20 mouse cellular contexts compared by ENCODE assay signal in genomic region chr5:35719880-35720279, GRCm38 (mm10). TPM values are rescaled to one million over a fixed set of nuclear protein-coding genes. Genes with fewer than 3 reads are reported as not detected.
DNase-seq lines count a peak whose midpoint lies in the region; ATAC-seq lines count a peak whose summit lies in the region.
"Had no signal": no experiment of that assay in that cellular context is flagged by ENCODE, and none has a peak within 500 bp of the region (broad histone marks: within the 10 kb centered on the region; RNA-seq: fewer than 3 reads in every experiment).

No protein-coding gene starts in this region.

- intact Hi-C loops in heart, postnatal 25 days (cut with DNase I) = no loop called here

- H3K9me3 ChIP-seq in kidney, embryonic 16.5 days (ENCODE audit: low read length) = no peaks in the 10 kb centered on the region
- no peaks in the 10 kb centered on the region for H3K9me3 ChIP-seq in midbrain, embryonic 10.5 days (replicated peaks)
- H3K9me3 ChIP-seq: embryonic facial prominence, embryonic 13.5 days; forebrain, embryonic 10.5 days; G1E; neural tube, embryonic 13.5 days had no signal

- H3K27ac ChIP-seq in kidney, embryonic 16.5 days (ENCODE audit: low read length) = no peak overlapping the region
- H3K27ac ChIP-seq in midbrain, embryonic 10.5 days (replicated peaks) = no peak overlapping the region
- H3K27ac ChIP-seq: embryonic facial prominence, embryonic 13.5 days; forebrain, embryonic 10.5 days; heart, adult 2 months; liver, embryonic 14.5 days; neural tube, embryonic 13.5 days had no signal

- H3K4me1 ChIP-seq in kidney, embryonic 16.5 days (ENCODE audit: insufficient read depth, low read length) = peaks cover 15% of the 10 kb centered on the region
- no peaks in the 10 kb centered on the region for H3K4me1 ChIP-seq in midbrain, embryonic 10.5 days
- H3K4me1 ChIP-seq: embryonic facial prominence, embryonic 13.5 days; forebrain, embryonic 10.5 days; neural tube, embryonic 13.5 days had no signal

- no peaks in the 10 kb centered on the region for H3K27me3 ChIP-seq in kidney, embryonic 16.5 days (ENCODE audit: insufficient read depth, low read length)
- no peaks in the 10 kb centered on the region for H3K27me3 ChIP-seq in midbrain, embryonic 10.5 days (ENCODE audit: low read depth, poor library complexity, severe bottlenecking)
- H3K27me3 ChIP-seq: embryonic facial prominence, embryonic 13.5 days; neural tube, embryonic 13.5 days had no signal

- no peak for ATAC-seq in kidney, embryonic 16.5 days (ENCODE audit: low FRiP score, low TSS enrichment)
- ATAC-seq: inflammation-experienced regulatory T-cells, adult 6 months had no signal

- 0 out of 2 replicates have a peak, but pooled peaks cover 2% of the 10 kb centered on the region for H3K36me3 ChIP-seq in kidney, embryonic 16.5 days (ENCODE audit: insufficient read depth, low read length)
- no peaks in the 10 kb centered on the region for H3K36me3 ChIP-seq in midbrain, embryonic 10.5 days
- H3K36me3 ChIP-seq: embryonic facial prominence, embryonic 13.5 days; forebrain, embryonic 10.5 days; G1E; neural tube, embryonic 13.5 days had no signal

- DNase-seq in heart, adult 11 months = peak; percentile 93
- no peak for DNase-seq in heart, postnatal 25 days (ENCODE audit: low spot score)
- DNase-seq in kidney, postnatal 4 days = peak; percentile 57 to 63
- DNase-seq in right cerebral cortex, postnatal 14 days = peak; percentile 36
- DNase-seq in right cerebral cortex, adult 2 months (ENCODE audit: low spot score in 2 of 2) = no peak
- peak; percentile 44 for DNase-seq in brain, adult 2 months (ENCODE audit: low read depth, low spot score)
- no peak for DNase-seq in midbrain, embryonic 10.5 days (ENCODE audit: low spot score)
- DNase-seq: cerebellum, postnatal 36 days; heart, adult 2 months; layer of hippocampus, adult 9-11 months; right cerebral cortex, postnatal 25 days; thymus, adult 18-20 months had no signal

- H3K4me3 ChIP-seq in kidney, embryonic 16.5 days (ENCODE audit: low read length) = no peak overlapping the region
- no peak overlapping the region for H3K4me3 ChIP-seq in midbrain, embryonic 10.5 days
- H3K4me3 ChIP-seq: embryonic facial prominence, embryonic 13.5 days; forebrain, embryonic 10.5 days; heart, adult 2 months; neural tube, embryonic 13.5 days had no signal

- no peak overlapping the region for H3K4me2 ChIP-seq in kidney, embryonic 16.5 days (replicated peaks; ENCODE audit: low read depth, low read length)
- H3K4me2 ChIP-seq: embryonic facial prominence, embryonic 13.5 days; neural tube, embryonic 13.5 days had no signal

- H3K9ac ChIP-seq in kidney, embryonic 16.5 days (replicated peaks; ENCODE audit: low read length) = no peak overlapping the region
- H3K9ac ChIP-seq: embryonic facial prominence, embryonic 13.5 days; liver, embryonic 14.5 days; neural tube, embryonic 13.5 days had no signal

- WGBS in kidney, embryonic 16.5 days = 82% methylated on average over 1 of the region's 1 CpGs
- 100% methylated on average over 1 of the region's 1 CpGs for WGBS in midbrain, embryonic 10.5 days

RNA-seq across cellular contexts. Expression of gene Sh3tc1, which starts 19.9 kb away (rescaled TPM):
- total RNA-seq in heart, postnatal 25 days (2021) = 10 to 100 TPM in 1 of 2 experiments, 1 to 10 TPM in 1; 9.7 to 10.5 TPM
- 25.2 and 27.6 TPM in 2 replicates for polyA plus RNA-seq in kidney, embryonic 16.5 days (2015; fragmentation: Nextera tagmentation; extraction: Ambion mirVana)
- 3.6 and 3.8 TPM in 2 replicates for polyA plus RNA-seq in midbrain, embryonic 10.5 days (2016; fragmentation: Nextera tagmentation; extraction: Ambion mirVana)

RNA-seq across cellular contexts. Expression of gene Ablim2, which starts 37.8 kb away (rescaled TPM):
- 10 to 100 TPM; 14.9 to 16.0 TPM for total RNA-seq in heart, postnatal 25 days (2021)
- polyA plus RNA-seq in kidney, embryonic 16.5 days (2015; fragmentation: Nextera tagmentation; extraction: Ambion mirVana) = 2.8 and 3.0 TPM in 2 replicates
- 0.62 and 0.84 TPM in 2 replicates for polyA plus RNA-seq in midbrain, embryonic 10.5 days (2016; fragmentation: Nextera tagmentation; extraction: Ambion mirVana)
- total RNA-seq: megakaryocyte progenitor cell, adult 5-6 weeks had no signal
- polyA plus RNA-seq: forebrain, embryonic 10.5 days; G1E had no signal

RNA-seq across cellular contexts. Expression of gene Htra3, which starts 40.3 kb away (rescaled TPM):
- total RNA-seq in heart, postnatal 25 days (2021) = 100 to 1,000 TPM; 116 to 131 TPM
- 16.9 and 18.4 TPM in 2 replicates for polyA plus RNA-seq in kidney, embryonic 16.5 days (2015; fragmentation: Nextera tagmentation; extraction: Ambion mirVana)
- polyA plus RNA-seq in midbrain, embryonic 10.5 days (2016; fragmentation: Nextera tagmentation; extraction: Ambion mirVana) = 5.2 and 7.6 TPM in 2 replicates
- total RNA-seq: G1E; megakaryocyte progenitor cell, adult 5-6 weeks had no signal
- polyA plus RNA-seq: G1E; inflammation-experienced regulatory T-cells, adult 6 months had no signal

Comparison
In these comparisons a context has a peak if more than half of its experiments do, and no peak if none do; other contexts are left out.
1. DNase-seq: peak in heart, adult 11 months (single experiment), kidney, postnatal 4 days (2 of 2), right cerebral cortex, postnatal 14 days (single experiment) and brain, adult 2 months (single experiment); none in heart, postnatal 25 days (single experiment), right cerebral cortex, adult 2 months (0 of 2) and midbrain, embryonic 10.5 days (single experiment).